Mouse (Mus musculus) midbrain, embryonic 10.5 days (tissue): ENCODE data around the gene Dspp. TPM values are rescaled to one million over a fixed set of nuclear protein-coding genes. Genes with fewer than 3 reads are reported as not detected.

ENCODE experiments used
- DNase-seq: peaks from one replicate; pipeline ENCODE4 v3.0.0-alpha.2; 2017; ENCODE audit warnings: low spot score
- H3K27ac ChIP-seq: fragments of 300-500 bp; sonication (generic); replicated peaks from 2 replicates; pipeline ENCODE4 v1.5.1; 2016; ENCODE audit warnings: mild to moderate bottlenecking
- H3K27me3 ChIP-seq: fragments of 300-500 bp; sonication (generic); 2 replicates; pipeline ENCODE4 v1.6.1; 2016; ENCODE audit warnings: low read depth, mild to moderate bottlenecking; ENCODE audit not compliant: poor library complexity, severe bottlenecking
- H3K36me3 ChIP-seq: fragments of 300-500 bp; sonication (generic); 2 replicates; pipeline ENCODE4 v1.6.1; 2016; ENCODE audit warnings: mild to moderate bottlenecking, moderate library complexity
- H3K4me1 ChIP-seq: fragments of 300-500 bp; sonication (generic); 2 replicates; pipeline ENCODE4 v1.6.1; 2016
- H3K4me3 ChIP-seq: fragments of 300-500 bp; sonication (generic); 2 replicates; pipeline ENCODE4 v1.5.1; 2016; ENCODE audit warnings: mild to moderate bottlenecking, moderate library complexity
- H3K9me3 ChIP-seq: fragments of 300-500 bp; sonication (generic); replicated peaks from 2 replicates; pipeline ENCODE4 v1.6.1; 2016; ENCODE audit warnings: mild to moderate bottlenecking
- WGBS: fragments of 180-500 bp; shearing (Covaris S2); methylation state at CpG from one replicate; pipeline ENCODE4 v1.1.7; 2016; 5-methylcytosine and 5-hydroxymethylcytosine counted together
- polyA plus RNA-seq: library from polyadenylated mRNA; unstranded; fragments of >200 nt; fragmentation: Nextera tagmentation; extraction: Ambion mirVana; gene quantifications from 2 replicates; pipeline ENCODE4 v1.2.1, GENCODE M21; 2016

Gene Dspp
- polyA plus RNA-seq, 1 experiment from 2014 or later: not detected

GRCm38 (mm10) chr5:104218926-104219325 is 48.4 kb downstream of the Dspp start:
- H3K4me3 ChIP-seq: no peak overlapping the region
- WGBS: 31% methylated on average over 5 of the region's 5 CpGs
- H3K27ac ChIP-seq: no peak overlapping the region
- H3K36me3 ChIP-seq: no peaks in the 10 kb centered on the region
- H3K4me1 ChIP-seq: no peaks in the 10 kb centered on the region
- no peaks in the 10 kb centered on the region for H3K27me3 ChIP-seq
- peak; percentile 24 for DNase-seq
- H3K9me3 ChIP-seq: no peaks in the 10 kb centered on the region

GRCm38 (mm10) chr5:104224299-104224698 is 53.8 kb downstream of the Dspp start:
- H3K9me3 ChIP-seq: no peaks in the 10 kb centered on the region
- DNase-seq: no peak
- H3K4me1 ChIP-seq: no peaks in the 10 kb centered on the region
- no peak overlapping the region for H3K4me3 ChIP-seq
- no peaks in the 10 kb centered on the region for H3K36me3 ChIP-seq
- H3K27ac ChIP-seq: no peak overlapping the region
- H3K27me3 ChIP-seq: no peaks in the 10 kb centered on the region
- 87% methylated on average over 3 of the region's 3 CpGs for WGBS

- no peak overlapping the region for H3K27ac ChIP-seq
- H3K27me3 ChIP-seq: no peaks in the 10 kb centered on the region
- H3K4me3 ChIP-seq: no peak overlapping the region
- H3K36me3 ChIP-seq: no peaks in the 10 kb centered on the region
- no peaks in the 10 kb centered on the region for H3K9me3 ChIP-seq
- no peaks in the 10 kb centered on the region for H3K4me1 ChIP-seq
- DNase-seq: no peak
Measured at GRCm38 (mm10) chr5:104224750-104225149, 54.2 kb downstream of the Dspp start.

GRCm38 (mm10) chr5:104228497-104228896 is 58.0 kb downstream of the Dspp start:
- Histone ChIP-seq H3K4me3 (no peak overlapping the region), H3K27me3 (no peaks in the 10 kb centered on the region), H3K9me3 (no peaks in the 10 kb centered on the region), H3K36me3 (no peaks in the 10 kb centered on the region), H3K4me1 (no peaks in the 10 kb centered on the region), H3K27ac (no peak overlapping the region)
- 18% methylated on average over 1 of the region's 1 CpGs for WGBS
- no peak for DNase-seq

Other genes starting within 250 kb of the Dspp start
- not detected in 2 replicates for gene Hsd17b13, start 193.3 kb upstream of the Dspp start, polyA plus RNA-seq
- gene Hsd17b11, start 148.8 kb upstream of the Dspp start, polyA plus RNA-seq: 1.3 and 1.6 TPM in 2 replicates
- 65.7 and 70.2 TPM in 2 replicates for gene Nudt9, start 124.4 kb upstream of the Dspp start, polyA plus RNA-seq
- gene Gm17660, start 93.1 kb upstream of the Dspp start, polyA plus RNA-seq: not detected in 2 replicates
- gene Sparcl1, start 57.0 kb upstream of the Dspp start, polyA plus RNA-seq: 30.0 and 42.1 TPM in 2 replicates
- 0.63 and 1.7 TPM in 2 replicates for gene Dmp1, start 31.9 kb downstream of the Dspp start, polyA plus RNA-seq
- 0.05 and 0.12 TPM in 2 replicates for gene Ibsp, start 128.5 kb downstream of the Dspp start, polyA plus RNA-seq
- gene Mepe, start 154.6 kb downstream of the Dspp start, polyA plus RNA-seq: not detected in 2 replicates